Mouse (Mus musculus) bone marrow, adult 2 months (tissue): ENCODE measurements around the gene Sp8.

Source experiments
- CTCF ChIP-seq: fragments of 200-500 bp; IDR thresholded peaks from 2 replicates; pipeline ENCODE4 v1.5.1; 2011; ENCODE audit warnings: low read length, control low read depth; ENCODE audit not compliant: control insufficient read depth, insufficient read depth
- POLR2A ChIP-seq: fragments of 200-500 bp; IDR thresholded peaks from 2 replicates; pipeline ENCODE4 v1.6.1; 2011; ENCODE audit warnings: low read depth, mild to moderate bottlenecking, control low read depth, low read length, borderline replicate concordance; ENCODE audit not compliant: control insufficient read depth

DNA sequence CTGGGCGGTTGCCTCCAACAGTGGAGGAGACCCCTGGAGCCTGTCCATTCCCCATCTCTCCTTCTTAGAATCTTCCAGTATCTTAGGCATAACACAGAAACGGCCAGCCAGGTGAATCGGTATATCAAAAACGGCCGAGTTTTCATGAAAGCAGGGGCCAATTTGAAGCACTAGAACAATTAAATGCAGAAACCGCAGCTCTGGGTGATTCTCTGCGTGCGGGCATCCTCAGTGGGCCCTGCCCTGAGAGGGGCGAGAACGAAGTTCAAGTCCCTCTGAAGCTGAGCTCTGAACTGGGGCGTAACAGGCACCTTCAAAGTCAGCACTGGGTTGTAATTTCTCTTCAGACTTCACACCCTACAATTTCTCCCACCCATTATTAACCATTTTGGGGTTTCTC lies 8.8 kb upstream of the Sp8 start:
- TF ChIP-seq CTCF (no peak), POLR2A (no peak)
